Mouse (Mus musculus): ENCODE measurements around the gene Krt26. TPM values are rescaled to one million over a fixed set of nuclear protein-coding genes. Genes with fewer than 3 reads are reported as not detected.

Gene Krt26
- total and polyA plus RNA-seq, 2 experiments from 2014 or later = 0.50 to 0.99 TPM

DNA sequence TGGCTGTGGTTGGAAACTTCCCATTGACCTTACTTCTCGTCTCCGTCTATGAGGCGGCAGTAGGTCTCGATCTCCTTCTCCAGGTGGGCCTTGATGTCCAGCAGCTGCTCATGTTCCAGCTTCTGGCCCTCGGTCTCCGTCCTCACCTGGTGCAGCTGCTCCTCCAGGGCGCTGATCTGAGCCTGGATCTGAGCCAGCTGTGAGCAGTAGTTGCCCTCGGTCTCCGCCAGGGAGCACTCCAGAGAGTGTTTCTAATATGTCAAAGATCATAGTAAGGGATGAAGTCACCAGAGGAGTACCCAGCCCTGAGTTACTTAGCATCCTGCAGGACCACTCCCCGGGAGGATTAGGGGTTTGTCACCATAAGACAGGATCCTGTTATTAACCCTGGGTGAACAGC is 29.0 kb upstream of the Krt26 start:
- Histone ChIP-seq H3K4me1 (ENCODE audit: insufficient read depth, low read length) (no peaks in the 10 kb centered on the region), H3K4me2 (ENCODE audit: low read depth, low read length) (no peak overlapping the region), H3K4me3 (ENCODE audit: low read length) (no peak overlapping the region), H3K27me3 (ENCODE audit: insufficient read depth, low read length) (no peaks in the 10 kb centered on the region), H3K27ac (no peak overlapping the region), H3K9me3 (ENCODE audit: low read length) (no peaks in the 10 kb centered on the region), H3K9ac (replicated peaks; ENCODE audit: low read length) (no peak overlapping the region), H3K36me3 (ENCODE audit: insufficient read depth, low read length) (no peaks in the 10 kb centered on the region)
- 45% methylated on average over 10 of the region's 10 CpGs for WGBS
- DNase-seq (ENCODE audit: low spot score) (peak; percentile 10), ATAC-seq (no peak)
- peak; percentile 37 for TF ChIP-seq CTCF (IDR thresholded peaks at IDR 0.05; ENCODE audit: low read depth)

GRCm38 (mm10) chr11:99364412-99364811 is 26.6 kb upstream of the Krt26 start:
- no peak for ATAC-seq
- H3K27ac ChIP-seq = no peak overlapping the region

GRCm38 (mm10) chr11:99361423-99361822 is 23.7 kb upstream of the Krt26 start:
- 88% methylated on average over 8 of the region's 8 CpGs for WGBS
- no peaks in the 10 kb centered on the region for H3K4me1 ChIP-seq (ENCODE audit: insufficient read depth, low read length)

More at GRCm38 (mm10) chr11:99364412-99364811, 26.6 kb upstream of the Krt26 start:
- peak; percentile 80 for DNase-seq (ENCODE audit: low spot score)
- Histone ChIP-seq H3K9ac (replicated peaks; ENCODE audit: low read length) (no peak overlapping the region), H3K4me1 (ENCODE audit: insufficient read depth, low read length) (no peaks in the 10 kb centered on the region), H3K4me2 (ENCODE audit: low read depth, low read length) (no peak overlapping the region), H3K27me3 (ENCODE audit: insufficient read depth, low read length) (no peaks in the 10 kb centered on the region), H3K4me3 (ENCODE audit: low read length) (no peak overlapping the region), H3K9me3 (ENCODE audit: low read length) (no peaks in the 10 kb centered on the region), H3K36me3 (ENCODE audit: insufficient read depth, low read length) (no peaks in the 10 kb centered on the region)
- TF ChIP-seq CTCF (IDR thresholded peaks at IDR 0.05; ENCODE audit: low read depth) = peak; percentile 79
- 24% methylated on average over 9 of the region's 9 CpGs for WGBS

DNA sequence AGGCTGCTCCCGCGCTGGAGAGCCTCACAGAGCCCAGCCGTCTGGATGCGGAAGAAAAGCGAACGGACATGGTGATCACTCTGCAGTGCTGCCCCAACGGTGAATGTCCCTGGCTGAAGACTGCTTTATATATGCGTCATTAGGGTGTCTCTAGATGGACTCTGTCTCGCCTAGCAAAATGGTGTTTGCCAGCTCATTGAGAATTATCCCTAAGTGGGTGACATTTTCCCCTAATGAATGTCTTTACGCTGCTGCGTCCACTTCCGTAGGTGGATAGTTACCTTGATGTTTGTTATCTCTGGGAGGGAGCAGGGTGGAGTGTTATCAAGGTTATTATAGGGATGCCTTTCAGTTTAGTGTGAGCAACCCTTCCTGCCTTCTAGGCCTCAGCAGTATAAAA is 13.2 kb upstream of the Krt26 start, which contains the start of gene Krt27:
TSS of gene Krt27 (minus strand) at position 101 of the 400 bp plus-strand sequence.
- 85% methylated on average over 12 of the region's 12 CpGs for WGBS
- DNase-seq (ENCODE audit: low spot score) (no peak), ATAC-seq (no peak)

More at GRCm38 (mm10) chr11:99361423-99361822, 23.7 kb upstream of the Krt26 start:
- H3K36me3 ChIP-seq (ENCODE audit: insufficient read depth, low read length) = no peaks in the 10 kb centered on the region
- H3K9me3 ChIP-seq (ENCODE audit: low read length) = no peaks in the 10 kb centered on the region
- H3K4me2 ChIP-seq (ENCODE audit: low read depth, low read length) = no peak overlapping the region
- H3K4me3 ChIP-seq (ENCODE audit: low read length) = no peak overlapping the region
- H3K27ac ChIP-seq = no peak overlapping the region
- DNase-seq (ENCODE audit: low spot score) = no peak
- H3K27me3 ChIP-seq (ENCODE audit: insufficient read depth, low read length) = no peaks in the 10 kb centered on the region
- no peak for ATAC-seq
- TF ChIP-seq CTCF (IDR thresholded peaks at IDR 0.05; ENCODE audit: low read depth) = no peak
- H3K9ac ChIP-seq (replicated peaks; ENCODE audit: low read length) = no peak overlapping the region

GRCm38 (mm10) chr11:99339299-99339847 is 1.6 kb upstream of the Krt26 start:
- Histone ChIP-seq H3K36me3 (ENCODE audit: insufficient read depth, low read length) (no peaks in the 10 kb centered on the region), H3K4me1 (ENCODE audit: insufficient read depth, low read length) (no peaks in the 10 kb centered on the region), H3K4me2 (ENCODE audit: low read depth, low read length) (0 out of 2 replicates have a peak overlapping the region, but pooled peaks have one; percentile 0), H3K9me3 (ENCODE audit: low read length) (no peaks in the 10 kb centered on the region), H3K9ac (replicated peaks; ENCODE audit: low read length) (no peak overlapping the region), H3K27me3 (ENCODE audit: insufficient read depth, low read length) (no peaks in the 10 kb centered on the region), H3K4me3 (ENCODE audit: low read length) (no peak overlapping the region), H3K27ac (no peak overlapping the region)
- no peak for TF ChIP-seq CTCF (IDR thresholded peaks at IDR 0.05; ENCODE audit: low read depth)
- 15% methylated on average over 11 of the region's 11 CpGs for WGBS
- ATAC-seq (no peak), DNase-seq (ENCODE audit: low spot score) (peak; percentile 57)

More for the DNA sequence above, 13.2 kb upstream of the Krt26 start, which contains the start of gene Krt27:
- Histone ChIP-seq H3K9me3 (ENCODE audit: low read length) (no peaks in the 10 kb centered on the region), H3K27me3 (ENCODE audit: insufficient read depth, low read length) (no peaks in the 10 kb centered on the region), H3K4me2 (ENCODE audit: low read depth, low read length) (no peak within 1 kb of the TSS), H3K4me3 (ENCODE audit: low read length) (no peak within 1 kb of the TSS), H3K27ac (no peak within 1 kb of the TSS), H3K36me3 (ENCODE audit: insufficient read depth, low read length) (no peaks in the 10 kb centered on the region), H3K9ac (replicated peaks; ENCODE audit: low read length) (no peak within 1 kb of the TSS), H3K4me1 (ENCODE audit: insufficient read depth, low read length) (no peaks in the 10 kb centered on the region)
- TF ChIP-seq CTCF (IDR thresholded peaks at IDR 0.05; ENCODE audit: low read depth) = no peak

DNA sequence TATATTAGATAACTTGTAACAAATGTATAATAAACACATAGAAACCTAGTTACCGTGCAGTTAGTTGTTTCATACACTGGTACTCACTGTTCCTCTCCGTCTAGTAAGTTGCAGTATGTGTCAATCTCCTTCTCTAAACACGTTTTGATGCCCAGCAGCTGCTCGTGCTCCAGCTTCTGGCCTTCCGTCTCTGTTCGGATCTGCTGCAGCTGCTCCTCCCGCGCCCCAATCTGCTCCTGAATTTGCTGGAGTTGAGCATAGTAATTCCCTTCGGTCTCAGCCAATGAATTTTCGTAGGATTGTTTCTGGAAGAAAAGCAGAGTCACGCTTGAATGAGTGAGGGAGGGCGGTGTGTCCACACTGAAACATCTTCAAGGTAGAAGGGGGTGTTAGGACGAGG is 4.3 kb downstream of the Krt26 start:
- DNase-seq (ENCODE audit: low spot score) (peak; percentile 45), ATAC-seq (no peak)
- no peaks in the 10 kb centered on the region for H3K36me3 ChIP-seq (ENCODE audit: insufficient read depth, low read length)
- no peaks in the 10 kb centered on the region for H3K27me3 ChIP-seq (ENCODE audit: insufficient read depth, low read length)
- 37% methylated on average over 13 of the region's 13 CpGs for WGBS
- H3K4me3 ChIP-seq (ENCODE audit: low read length) = no peak overlapping the region
- H3K9ac ChIP-seq (replicated peaks; ENCODE audit: low read length) = no peak overlapping the region
- no peaks in the 10 kb centered on the region for H3K9me3 ChIP-seq (ENCODE audit: low read length)
- H3K4me1 ChIP-seq (ENCODE audit: insufficient read depth, low read length) = no peaks in the 10 kb centered on the region
- no peak for TF ChIP-seq CTCF (IDR thresholded peaks at IDR 0.05; ENCODE audit: low read depth)
- H3K4me2 ChIP-seq (ENCODE audit: low read depth, low read length) = peak overlapping the region; percentile 14; the same call in 1 of the 2 replicates
- H3K27ac ChIP-seq = no peak overlapping the region

DNA sequence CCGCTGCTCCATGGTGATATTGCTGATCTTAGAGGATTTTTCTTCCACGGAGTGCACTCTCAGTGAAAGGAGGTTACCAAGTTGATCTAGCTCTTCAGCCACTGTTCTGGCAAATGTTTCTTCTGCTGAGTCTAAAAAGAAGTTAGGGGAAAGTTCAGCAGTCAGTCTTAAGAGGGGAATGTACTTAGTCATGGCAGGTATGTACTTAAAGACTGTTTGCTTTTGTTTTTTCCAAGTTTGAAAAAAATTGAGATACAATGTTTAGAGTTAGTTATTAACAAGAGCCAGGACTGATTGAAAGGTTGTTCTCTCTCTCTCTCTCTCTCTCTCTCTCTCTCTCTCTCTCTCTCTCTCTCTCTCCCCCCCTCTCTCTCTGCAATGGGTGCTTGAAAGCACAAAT is 8.1 kb downstream of the Krt26 start:
- ATAC-seq = no peak
- Histone ChIP-seq H3K4me2 (ENCODE audit: low read depth, low read length) (no peak overlapping the region), H3K4me1 (ENCODE audit: insufficient read depth, low read length) (no peaks in the 10 kb centered on the region), H3K27me3 (ENCODE audit: insufficient read depth, low read length) (no peaks in the 10 kb centered on the region), H3K4me3 (ENCODE audit: low read length) (no peak overlapping the region), H3K9me3 (ENCODE audit: low read length) (no peaks in the 10 kb centered on the region), H3K36me3 (ENCODE audit: insufficient read depth, low read length) (no peaks in the 10 kb centered on the region), H3K27ac (no peak overlapping the region), H3K9ac (replicated peaks; ENCODE audit: low read length) (no peak overlapping the region)
- DNase-seq (ENCODE audit: low spot score) = no peak
- 66% methylated on average over 2 of the region's 2 CpGs for WGBS
- no peak for TF ChIP-seq CTCF (IDR thresholded peaks at IDR 0.05; ENCODE audit: low read depth)
